Mouse (Mus musculus) left cerebral cortex, postnatal 36 days (tissue): ENCODE results near the gene Gda. TPM values are rescaled to one million over a fixed set of nuclear protein-coding genes. Genes with fewer than 3 reads are reported as not detected.
A peak's percentile ranks its signal among the peaks of the same experiment; 100 is the strongest.

Experiments used
- DNase-seq, 2 experiments: peaks; one replicate each; pipeline ENCODE4 v3.0.0; 2021 to 2022; ENCODE audit warnings: low spot score in 2 of 2, mixed read lengths in 1 of 2
- intact Hi-C: fragments of 180-260 bp; cut with DNase I; formaldehyde crosslinking; loops from one replicate; pipeline ENCODE4 v1.15.1; 2025
- total RNA-seq, 2 experiments: library from RNA; stranded (reverse); gene quantifications; 2 replicates each; pipeline ENCODE4 v1.2.3; 2021

The Gda gene
- total RNA-seq, 2 experiments from 2014 or later: 184 to 196 TPM

DNA sequence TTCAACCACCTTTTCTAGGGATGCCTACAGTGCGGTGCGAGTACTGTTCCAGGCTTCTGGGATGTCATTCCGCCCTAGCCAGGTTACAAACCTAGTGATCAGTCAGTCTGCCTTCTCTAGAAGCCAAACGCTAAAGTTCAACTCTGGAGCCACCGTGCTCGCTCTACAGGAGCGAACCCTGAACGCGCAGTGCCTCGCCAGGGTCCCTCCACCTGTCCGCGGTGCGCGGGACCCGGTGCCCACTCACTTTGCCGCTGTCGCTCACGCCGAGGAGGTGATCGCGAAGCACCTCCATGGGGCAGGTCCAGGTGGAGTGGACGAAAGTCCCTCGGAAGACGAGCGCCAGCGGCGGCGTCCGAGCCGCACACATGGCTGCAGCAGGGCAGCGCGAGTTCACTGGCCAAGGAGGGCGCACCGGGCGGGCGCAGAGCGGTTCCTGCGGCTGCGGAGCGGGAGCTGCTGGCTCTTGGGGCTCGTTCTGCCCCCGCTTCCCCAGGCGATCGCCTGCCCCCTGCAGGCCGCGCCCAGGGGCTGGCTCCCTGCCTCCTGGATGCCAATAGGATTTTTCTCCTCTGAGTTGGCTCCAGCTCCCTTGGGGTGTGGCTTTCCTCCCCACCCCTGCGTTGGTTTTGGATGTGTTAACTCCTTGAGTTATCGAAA, 994 bp downstream of the Gda start:
- intact Hi-C loops: loop anchor here (5.0 kb wide), 1 partner anchor 45 kb away; no protein-coding TSS in a partner anchor
- peak; percentile 85 to 93 for DNase-seq

DNA sequence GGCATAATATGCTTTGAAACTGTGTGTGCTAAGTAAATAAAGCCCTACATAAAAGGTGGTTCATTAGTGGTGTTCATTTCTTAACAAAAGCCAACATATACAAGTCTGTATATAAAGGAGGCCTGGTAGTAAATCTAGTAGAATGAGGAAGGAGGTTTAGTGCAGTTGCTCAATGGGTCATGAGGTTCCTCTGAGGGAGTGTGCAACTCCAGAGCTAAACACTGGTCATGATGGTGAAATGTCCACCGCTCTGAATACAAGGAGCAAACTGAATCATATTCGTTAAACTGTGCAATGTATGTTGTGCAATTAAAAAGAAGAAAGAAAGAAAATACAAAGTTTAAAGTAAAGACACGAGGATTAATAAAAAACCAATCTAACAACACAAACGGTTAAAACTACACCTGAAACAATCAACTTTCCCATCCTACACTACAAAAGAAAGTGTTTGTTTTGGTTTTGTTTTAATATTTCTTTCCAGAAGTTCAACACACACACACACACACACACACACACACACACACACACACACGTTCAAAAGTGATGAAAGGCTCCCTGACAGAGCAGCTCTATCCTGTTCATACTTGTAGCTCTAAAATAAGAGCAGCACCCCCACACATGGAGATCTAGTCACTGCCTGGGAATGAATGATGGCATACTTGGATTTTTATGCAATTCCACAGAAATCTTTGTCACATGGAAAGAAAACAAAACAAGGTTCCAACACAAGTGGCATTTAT, 11.9 kb downstream of the Gda start:
- intact Hi-C loops: no loop called here
- no peak for DNase-seq

DNA sequence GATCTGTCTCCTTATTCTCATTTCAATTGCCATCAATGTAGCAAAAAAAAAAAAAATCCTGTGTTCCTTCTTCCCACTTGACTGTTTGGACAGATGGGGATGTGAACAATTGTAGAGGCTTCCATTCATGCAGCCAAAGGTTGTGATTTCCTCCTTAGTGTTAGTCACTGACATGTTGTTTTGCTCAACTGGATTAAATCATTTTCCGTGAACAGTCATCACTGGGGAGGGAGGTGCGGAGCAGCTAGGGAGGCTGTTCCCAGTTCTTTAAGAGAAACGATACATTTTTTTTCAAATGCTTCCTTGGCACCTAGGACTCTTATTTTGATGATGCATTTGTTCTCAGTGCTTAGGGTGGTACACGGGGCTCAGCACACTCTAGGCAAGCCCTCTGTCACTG, 15.8 kb downstream of the Gda start:
- intact Hi-C loops: no loop called here
- DNase-seq: no peak

DNA sequence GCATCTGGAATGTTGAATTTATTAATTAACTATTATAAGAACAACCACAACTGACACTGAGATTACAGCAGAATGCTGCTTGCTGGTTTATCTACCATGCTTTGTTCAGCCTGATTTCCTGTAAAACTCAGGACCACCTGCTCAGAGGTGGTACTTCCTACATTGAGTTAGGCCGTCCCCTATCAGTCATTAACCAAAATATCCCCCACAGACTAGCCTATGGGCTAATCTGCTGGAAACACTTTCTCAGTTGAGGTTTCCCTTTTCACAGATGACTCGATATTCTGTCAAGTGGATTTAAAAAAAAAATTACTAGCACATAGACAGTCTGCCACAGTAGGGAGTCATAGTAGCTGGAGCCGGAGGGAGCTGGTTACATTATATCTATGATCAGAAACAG, 31.5 kb downstream of the Gda start:
- no peak for DNase-seq
- intact Hi-C loops: no loop called here

DNA sequence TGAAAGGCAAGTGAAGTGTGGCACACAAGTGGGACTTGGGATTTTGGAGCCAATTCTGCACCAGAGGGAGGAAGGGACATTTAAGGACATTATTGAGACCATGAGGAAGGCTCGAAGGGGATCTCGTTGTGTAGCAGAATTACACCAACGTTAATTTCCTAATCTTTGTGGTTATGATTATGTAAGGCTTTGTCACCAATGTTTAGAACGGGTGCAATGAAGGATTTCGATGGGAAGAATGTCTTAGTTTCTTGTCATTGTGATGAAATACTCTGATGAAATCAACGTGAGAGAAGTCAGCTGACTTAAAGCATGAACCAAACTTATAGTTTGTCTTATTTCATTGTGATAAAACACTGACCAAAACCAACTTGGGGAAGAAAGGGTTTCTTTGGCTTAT, 32.4 kb downstream of the Gda start:
- no peak for DNase-seq

DNA sequence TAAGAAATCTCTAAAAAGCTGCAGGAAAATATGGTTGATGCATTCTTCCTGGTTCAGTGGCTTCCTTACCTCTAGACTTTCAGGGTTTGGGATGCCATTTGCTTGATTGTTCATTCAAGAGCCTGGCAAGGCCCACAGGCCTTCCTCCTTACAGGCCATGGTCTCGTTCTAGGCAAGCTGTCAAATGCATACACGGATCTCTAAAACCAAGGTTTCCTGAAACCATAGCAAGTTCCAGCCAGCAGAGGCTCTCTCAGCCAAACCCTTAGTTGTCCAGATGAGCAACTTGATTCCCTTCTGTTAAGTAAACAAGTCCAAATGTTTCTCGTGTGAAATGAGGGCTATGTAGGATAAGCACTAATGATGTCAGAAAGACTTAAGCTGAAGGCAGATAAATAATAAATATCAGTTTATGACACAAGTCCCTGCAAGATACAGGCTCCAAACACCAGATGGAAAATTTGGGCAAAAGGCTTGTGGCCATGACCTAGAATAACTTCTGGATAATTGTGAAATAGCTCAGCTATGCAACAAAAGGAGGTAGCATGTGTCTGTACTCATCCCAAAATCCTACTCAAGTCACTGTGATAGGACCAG, 34.0 kb downstream of the Gda start:
- DNase-seq: no peak
- intact Hi-C loops: no loop called here

More for the DNA sequence above, 32.4 kb downstream of the Gda start:
- intact Hi-C loops: no loop called here

DNA sequence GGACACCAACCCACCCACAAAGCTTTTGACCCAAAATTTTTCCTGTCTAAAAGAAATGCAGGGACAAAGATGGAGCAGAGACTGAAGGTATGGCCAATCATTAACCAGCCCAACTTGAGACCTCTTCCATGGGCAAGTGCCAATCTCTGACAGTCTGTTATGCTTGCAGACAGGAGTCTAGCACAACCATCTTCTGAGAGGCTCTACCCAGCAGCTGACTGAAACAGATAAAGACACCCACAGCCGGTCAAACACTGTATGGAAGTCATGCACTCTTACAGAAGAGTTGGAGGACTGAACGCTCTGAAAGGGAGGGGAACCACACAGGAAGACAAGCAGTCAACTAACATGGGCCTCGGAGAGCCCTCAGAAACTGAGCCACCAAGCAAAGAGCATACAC, 36.7 kb downstream of the Gda start:
- no peak for DNase-seq
- intact Hi-C loops: no loop called here

DNA sequence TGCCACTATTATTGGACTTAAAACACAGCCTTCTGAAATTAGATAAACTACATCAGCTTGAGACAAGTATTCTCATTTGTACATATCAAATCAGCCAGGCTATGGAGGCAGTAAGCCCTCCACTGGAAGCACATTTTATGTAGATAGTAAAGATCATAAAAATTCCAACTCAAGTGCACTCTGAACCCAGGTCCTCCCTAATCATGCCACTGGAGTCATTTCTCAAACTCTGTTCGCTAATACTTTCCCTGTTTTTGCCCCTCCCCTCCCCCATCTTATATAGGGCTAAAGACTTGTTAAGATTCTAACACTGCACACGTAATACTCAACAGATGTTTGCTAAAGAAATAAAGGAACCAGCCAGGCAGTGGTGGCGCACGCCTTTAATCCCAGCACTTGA, 39.9 kb downstream of the Gda start:
- no peak for DNase-seq
- intact Hi-C loops: no loop called here

DNA sequence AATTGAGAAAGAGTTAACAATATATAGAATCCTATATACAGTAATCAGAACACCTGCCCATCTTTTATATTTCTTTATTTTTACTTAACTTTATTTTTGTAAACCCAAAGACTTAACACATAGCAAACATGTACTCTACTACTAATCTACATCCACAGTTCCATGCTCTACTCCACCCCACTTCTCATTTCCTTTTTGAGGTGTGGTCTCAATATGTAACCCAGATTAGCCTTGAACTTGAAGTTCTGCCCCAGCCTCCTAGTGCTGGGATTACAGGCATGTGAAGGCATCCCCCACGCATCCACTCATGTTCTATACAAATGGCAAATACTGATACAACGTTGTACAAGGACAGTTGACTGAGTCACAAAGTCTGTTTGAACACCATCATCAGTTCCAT, 40.4 kb downstream of the Gda start:
- intact Hi-C loops: no loop called here
- no peak for DNase-seq

DNA sequence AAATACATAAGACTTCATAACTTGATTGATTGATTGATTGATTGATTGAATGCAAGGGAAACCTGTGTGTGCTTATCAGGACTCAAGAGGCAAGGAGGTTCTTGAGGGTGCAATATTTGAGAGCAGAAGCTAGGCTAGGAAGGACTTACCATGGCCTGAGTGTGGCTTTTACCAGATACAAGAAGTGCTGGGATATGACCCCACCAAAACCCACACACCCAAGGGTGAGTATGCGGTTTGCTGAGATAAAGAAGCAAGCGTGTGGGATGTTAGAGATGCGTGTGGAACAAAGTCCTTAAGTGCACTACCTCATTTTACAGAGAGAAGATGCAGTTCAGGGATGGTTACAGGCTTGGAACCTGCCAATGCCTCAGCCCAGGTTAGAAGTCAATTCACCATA, 41.0 kb downstream of the Gda start:
- intact Hi-C loops: no loop called here
- DNase-seq: no peak

DNA sequence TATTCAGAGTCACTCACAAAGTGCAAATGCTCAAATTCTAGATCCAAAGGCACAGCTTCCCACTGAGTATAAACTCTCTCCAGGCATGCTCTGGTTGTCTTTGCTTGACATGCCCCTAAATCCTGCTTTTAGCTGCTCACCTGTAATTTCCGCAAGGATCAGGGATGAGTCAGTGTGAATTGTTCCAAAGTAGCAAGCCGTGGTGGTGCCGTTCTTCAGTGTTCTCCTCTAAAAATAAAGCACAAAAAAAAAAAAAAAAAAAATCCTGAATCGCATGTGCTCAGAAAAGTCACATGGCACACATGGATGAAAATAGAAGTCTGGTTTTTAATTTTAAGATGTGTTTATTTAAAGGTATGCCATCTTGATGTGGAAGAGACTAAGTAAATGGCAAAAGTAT, 47.9 kb downstream of the Gda start:
- no peak for DNase-seq
- intact Hi-C loops: loop anchor here (5.0 kb wide), 1 partner anchor 47 kb away; the partner anchor contains the start of gene Gda

DNA sequence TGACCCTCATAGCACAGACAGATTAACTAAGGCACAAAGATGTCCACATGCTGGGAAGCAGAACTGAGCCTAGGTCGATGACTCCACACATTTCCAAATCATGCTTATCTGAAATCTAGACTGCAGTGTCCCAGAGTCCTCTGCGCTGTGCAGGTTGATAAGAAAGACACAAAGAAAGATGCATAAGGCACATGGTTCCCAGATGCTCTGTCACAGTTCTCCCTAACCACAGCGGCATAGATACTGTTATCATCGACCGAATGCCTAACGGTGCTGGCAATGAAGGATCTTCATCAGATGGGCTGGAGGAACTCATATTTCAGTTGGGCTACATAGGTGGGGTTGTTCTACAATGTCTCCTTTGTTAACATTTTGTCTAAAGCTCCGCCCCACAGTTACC, 49.5 kb downstream of the Gda start:
- no peak for DNase-seq
- intact Hi-C loops: no loop called here

DNA sequence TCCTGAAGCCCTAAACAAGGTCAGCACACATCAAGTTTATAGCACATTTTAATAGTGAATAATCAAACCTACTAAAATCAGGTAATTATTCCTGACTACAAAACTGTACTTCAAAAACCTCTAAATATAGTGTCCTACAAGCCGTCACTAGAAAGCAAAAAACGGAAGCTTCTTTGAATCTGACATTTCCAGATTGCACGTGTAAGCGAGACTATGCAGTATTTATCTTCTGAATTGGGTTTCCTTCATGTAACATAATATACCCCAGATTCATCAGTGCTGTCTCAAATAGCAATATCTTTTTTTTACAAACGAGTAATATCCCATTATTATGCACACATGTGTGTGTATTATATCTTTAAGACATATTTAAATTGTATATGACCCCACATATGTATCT, 54.8 kb downstream of the Gda start:
- intact Hi-C loops: no loop called here
- no peak for DNase-seq

DNA sequence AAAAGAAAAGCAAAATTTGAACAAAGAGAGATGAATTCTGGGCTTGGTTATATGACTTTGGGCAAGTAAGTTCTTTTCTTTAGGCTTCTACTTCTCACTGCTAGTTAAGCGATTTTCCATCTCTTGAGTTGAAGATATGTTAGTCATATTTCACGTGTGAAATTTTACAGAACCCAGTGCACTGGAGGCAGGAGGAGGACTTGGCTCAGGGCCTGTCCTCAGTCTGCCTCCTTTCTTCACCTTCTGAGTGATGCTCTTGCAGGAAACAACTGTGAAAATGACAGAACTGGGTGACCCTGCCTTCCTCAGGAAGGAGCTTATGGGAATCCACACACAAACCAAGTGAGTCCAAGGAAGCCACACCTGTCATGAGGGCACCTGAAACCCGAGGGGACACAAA, 57.9 kb downstream of the Gda start:
- intact Hi-C loops: no loop called here

DNA sequence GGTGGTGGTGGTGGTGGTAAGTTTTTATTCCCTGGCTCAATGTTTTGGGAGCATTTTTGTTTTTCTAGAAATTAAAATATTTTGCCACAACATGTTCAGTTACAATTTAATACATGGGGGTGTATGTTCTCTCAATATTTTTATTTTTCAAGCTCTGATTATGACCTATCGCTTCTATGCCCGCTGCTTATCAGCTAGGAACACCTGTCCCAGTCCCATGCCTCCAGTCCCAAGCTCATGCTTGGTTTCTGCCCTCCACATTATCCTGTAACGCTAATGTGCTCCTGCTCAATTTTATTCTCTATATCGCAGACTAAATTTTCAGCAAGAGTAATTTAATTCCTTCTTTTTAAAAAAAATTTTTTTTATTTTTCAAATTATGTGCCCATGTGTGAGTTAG, 64.1 kb downstream of the Gda start:
- intact Hi-C loops: no loop called here
- DNase-seq: no peak

More for the DNA sequence above, 57.9 kb downstream of the Gda start:
- DNase-seq: no peak

DNA sequence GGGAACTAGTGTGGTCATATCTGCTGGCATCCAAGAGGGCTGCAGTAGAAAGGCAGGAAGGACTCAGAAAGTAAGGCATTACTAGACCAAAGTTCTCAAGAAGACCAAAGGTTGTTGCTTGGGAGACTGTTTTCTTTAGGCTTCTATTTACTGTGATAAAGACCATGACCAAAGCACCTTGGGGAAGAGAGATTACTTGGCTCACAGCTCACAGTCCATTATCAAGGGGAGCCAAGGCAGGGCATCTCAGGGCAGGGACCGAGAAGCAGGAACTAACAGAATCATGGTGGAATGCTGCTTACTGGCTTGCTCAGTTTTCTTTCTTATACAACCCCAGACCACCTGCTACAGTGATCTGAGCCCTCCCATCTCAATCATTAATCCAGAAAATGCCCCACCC, 65.9 kb downstream of the Gda start:
- intact Hi-C loops: no loop called here
- DNase-seq: no peak

DNA sequence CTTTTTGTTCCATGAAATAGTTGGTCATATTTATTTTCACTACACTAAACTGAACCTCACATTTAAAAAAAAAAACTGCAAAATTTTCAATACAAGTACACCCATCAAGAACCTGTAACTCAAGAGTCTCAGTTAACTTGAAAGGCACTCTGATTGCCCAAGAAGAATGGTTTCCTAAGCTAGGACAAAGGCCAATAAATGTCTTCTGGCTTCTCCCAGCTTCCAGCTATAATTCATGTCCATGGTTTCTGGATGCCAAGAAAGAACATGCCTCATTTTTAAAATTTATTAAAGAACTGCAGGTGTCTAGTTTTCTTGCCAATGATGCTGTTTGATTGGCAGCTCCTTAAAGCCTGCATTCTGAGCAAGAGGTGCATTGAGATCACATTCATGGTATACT, 75.3 kb downstream of the Gda start:
- intact Hi-C loops: no loop called here
- no peak for DNase-seq

DNA sequence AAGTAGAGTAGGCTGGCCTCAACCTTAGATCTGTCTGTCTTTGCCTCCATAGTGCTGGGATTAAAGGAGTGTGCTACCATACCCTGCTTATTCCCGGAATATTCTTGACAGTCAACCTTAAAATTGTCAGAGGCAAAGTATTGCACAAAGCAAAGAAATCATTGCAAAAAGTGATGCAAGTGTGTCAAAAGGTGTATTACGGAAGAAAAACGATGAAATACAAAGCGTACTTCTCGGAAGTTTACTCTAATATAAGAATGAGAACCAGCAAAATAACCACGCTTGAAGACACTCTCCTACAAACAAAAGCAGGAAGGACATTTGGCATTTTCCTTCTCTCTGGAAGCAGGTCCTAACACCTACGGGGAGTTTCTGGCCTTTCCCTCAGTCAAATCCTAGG, 76.9 kb downstream of the Gda start:
- intact Hi-C loops: no loop called here
- DNase-seq: no peak

DNA sequence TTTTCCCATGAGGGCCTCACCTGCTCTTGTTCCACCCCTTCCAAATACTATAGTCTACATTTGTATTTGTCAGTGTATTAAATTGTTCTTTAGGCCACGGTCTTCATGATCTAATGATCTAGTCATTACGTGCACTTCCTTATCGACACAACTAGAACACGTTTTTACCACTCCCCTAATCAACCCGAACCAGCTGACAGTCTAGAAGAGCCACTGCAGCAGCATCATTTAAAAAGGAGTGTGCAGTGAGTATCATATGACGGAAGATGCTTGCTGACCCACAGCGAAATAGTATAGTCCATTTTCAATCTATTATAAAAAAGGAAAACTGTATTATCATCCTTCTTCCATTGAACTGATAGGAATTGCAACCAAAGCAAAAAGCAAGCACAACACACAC, 82.3 kb downstream of the Gda start:
- DNase-seq: no peak
- intact Hi-C loops: no loop called here

DNA sequence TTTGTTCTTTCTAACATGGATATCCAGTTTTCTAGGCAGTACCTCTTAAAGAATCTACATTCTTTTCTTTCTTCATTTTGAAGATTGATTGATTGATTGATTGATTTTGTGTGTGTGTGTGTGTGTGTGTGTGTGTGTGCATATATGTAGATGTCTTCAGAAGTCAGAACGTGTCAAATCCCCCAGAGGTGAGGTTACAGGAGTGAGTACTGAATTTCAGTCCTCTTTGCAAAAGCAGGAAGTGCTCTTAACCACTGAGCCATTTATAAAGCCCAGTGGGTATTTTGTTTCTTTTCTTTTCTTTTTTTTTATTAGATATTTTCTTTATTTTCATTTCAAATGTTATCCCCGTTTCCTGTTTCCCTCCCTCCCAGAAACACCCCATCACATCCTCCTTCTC, 86.4 kb downstream of the Gda start:
- intact Hi-C loops: no loop called here
- DNase-seq: no peak

DNA sequence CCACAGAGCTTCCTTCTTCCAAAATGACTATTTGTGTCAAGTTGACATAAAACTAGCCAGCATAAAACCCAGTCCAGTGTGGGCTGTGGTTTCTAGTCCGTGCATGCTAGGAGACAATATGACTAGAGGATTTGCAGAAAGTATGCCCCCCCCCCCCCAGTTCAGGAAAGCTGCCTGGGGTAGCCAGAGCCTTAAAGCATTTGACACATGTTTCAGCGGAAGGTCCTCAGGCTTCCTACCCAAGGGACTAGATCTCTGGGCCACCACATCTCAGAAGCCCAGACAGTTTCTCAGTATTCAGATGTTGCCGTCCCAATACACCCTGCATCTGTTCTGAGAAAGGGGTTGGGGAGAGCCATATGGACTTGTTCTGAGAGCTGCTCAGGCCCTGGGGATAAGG, 89.0 kb downstream of the Gda start:
- intact Hi-C loops: no loop called here
- DNase-seq: no peak
